Mouse (Mus musculus) granulocyte monocyte progenitor cell, adult 5-6 weeks (primary cell): ENCODE results near the gene Csnk1d. TPM values are rescaled to one million over a fixed set of nuclear protein-coding genes. Genes with fewer than 3 reads are reported as not detected.

ENCODE experiments used
- ATAC-seq: replicated peaks from 2 replicates; pipeline ENCODE4 v1.8.0; 2016; ENCODE audit warnings: mild to moderate bottlenecking, moderate TSS enrichment, inconsistent platforms; ENCODE audit not compliant: poor library complexity, severe bottlenecking
- total RNA-seq, 2 experiments: library from RNA; stranded (forward) in 1 of 2; stranded (reverse) in 1 of 2; fragments of 200-712, 200-1000 nt in 1 of 2; fragments of >200 nt in 1 of 2; fragmentation: Nextera tagmentation in 1 of 2; gene quantifications; 2 replicates each; pipeline ENCODE4 v1.2.3; 2014 to 2017

Csnk1d gene
- total RNA-seq, 2 experiments from 2014 or later: 53.7 to 70.6 TPM

GRCm38 (mm10) chr11:120957731-120958257 lies 33.3 kb downstream of the Csnk1d start:
- ATAC-seq: peak; percentile 53

GRCm38 (mm10) chr11:120957052-120957451 lies 34.1 kb downstream of the Csnk1d start:
- no peak for ATAC-seq

- no peak for ATAC-seq
Observed at GRCm38 (mm10) chr11:120955701-120956100, 35.4 kb downstream of the Csnk1d start.

GRCm38 (mm10) chr11:120954936-120955335 lies 36.2 kb downstream of the Csnk1d start:
- no peak for ATAC-seq

GRCm38 (mm10) chr11:120951731-120952730 lies 39.1 kb downstream of the Csnk1d start:
- ATAC-seq: no peak

- no peak for ATAC-seq
Observed at GRCm38 (mm10) chr11:120951237-120951636, 39.9 kb downstream of the Csnk1d start.

GRCm38 (mm10) chr11:120950281-120951202 lies 40.6 kb downstream of the Csnk1d start:
- peak; percentile 77 for ATAC-seq

- no peak for ATAC-seq
Observed at GRCm38 (mm10) chr11:120949863-120950262, 41.3 kb downstream of the Csnk1d start.

- peak; percentile 57 for ATAC-seq
Observed at GRCm38 (mm10) chr11:120948861-120949851, 42.0 kb downstream of the Csnk1d start.

- peak; percentile 71 for ATAC-seq
Observed at GRCm38 (mm10) chr11:120948328-120948727, 42.8 kb downstream of the Csnk1d start, which contains the start of gene Slc16a3. Slc16a3 (plus strand) TSS chr11:120948480.

- ATAC-seq: no peak
Observed at GRCm38 (mm10) chr11:120945926-120946325, 45.2 kb downstream of the Csnk1d start.

GRCm38 (mm10) chr11:120945266-120945665 lies 45.9 kb downstream of the Csnk1d start:
- no peak for ATAC-seq

GRCm38 (mm10) chr11:120940959-120941358 lies 50.2 kb downstream of the Csnk1d start:
- no peak for ATAC-seq

GRCm38 (mm10) chr11:120939712-120940341 lies 51.3 kb downstream of the Csnk1d start:
- peak; percentile 52 for ATAC-seq

GRCm38 (mm10) chr11:120938795-120939194 lies 52.3 kb downstream of the Csnk1d start:
- ATAC-seq: peak; percentile 92

GRCm38 (mm10) chr11:120937976-120938375 lies 53.2 kb downstream of the Csnk1d start:
- peak; percentile 53 for ATAC-seq

- peak; percentile 97 for ATAC-seq
Observed at GRCm38 (mm10) chr11:120932564-120933398, 58.3 kb downstream of the Csnk1d start, which contains the start of gene Ccdc57. Ccdc57 (minus strand) TSS chr11:120932872.

- ATAC-seq: no peak
Observed at GRCm38 (mm10) chr11:120931479-120931878, 59.7 kb downstream of the Csnk1d start.
